Mouse (Mus musculus) megakaryocyte, embryonic 14.5 days (primary cell): ENCODE results near the gene Gsta1.

ENCODE experiments used
- FLI1 ChIP-seq: IDR thresholded peaks from 2 replicates; pipeline ENCODE4 v1.6.1; 2012; ENCODE audit warnings: low read length, inconsistent platforms, mixed read lengths
- GATA1 ChIP-seq: IDR thresholded peaks from 3 replicates; pipeline ENCODE4 v1.6.1; 2012; ENCODE audit warnings: mixed read lengths, low read length, inconsistent platforms, borderline replicate concordance

GRCm38 (mm10) chr9:78193902-78194597 lies 36.4 kb upstream of the Gsta1 start:
- TF ChIP-seq FLI1, result no peak
- TF ChIP-seq GATA1, result no peak
